Mouse (Mus musculus) midbrain, embryonic 14.5 days (tissue): ENCODE measurements around the gene Senp3. TPM values are rescaled to one million over a fixed set of nuclear protein-coding genes. Genes with fewer than 3 reads are reported as not detected.
"Not testable (repeated sequence)": the region's sequence is repeated elsewhere in the genome, so short reads cannot be mapped to it uniquely, and the experiment has no call there.

Source experiments
- ATAC-seq: fragments of 200-750 bp; cut with Nextera tagmentation; 2 replicates; pipeline ENCODE4 v1.8.0; 2017; ENCODE audit warnings: moderate number of reproducible peaks, moderate library complexity; ENCODE audit not compliant: low FRiP score, low TSS enrichment
- DNase-seq: peaks from one replicate; pipeline ENCODE4 v3.0.0-alpha.2; 2015
- H3K27ac ChIP-seq: fragments of 300-500 bp; sonication (generic); replicated peaks from 2 replicates; pipeline ENCODE4 v1.5.1; 2014; ENCODE audit warnings: mild to moderate bottlenecking, low read depth, low read length, moderate library complexity
- H3K27me3 ChIP-seq: fragments of 300-500 bp; sonication (generic); 2 replicates; pipeline ENCODE4 v1.6.1; 2014; ENCODE audit warnings: low read length, control low read depth, mixed read lengths; ENCODE audit not compliant: control insufficient read depth, insufficient read depth
- H3K36me3 ChIP-seq: fragments of 300-500 bp; sonication (generic); 2 replicates; pipeline ENCODE4 v1.6.1; 2014; ENCODE audit warnings: low read length, control low read depth; ENCODE audit not compliant: control insufficient read depth, insufficient read depth
- H3K4me1 ChIP-seq: fragments of 300-500 bp; sonication (generic); 2 replicates; pipeline ENCODE4 v1.6.1; 2014; ENCODE audit warnings: mild to moderate bottlenecking, antibody characterized with exemption, low read length, control low read depth; ENCODE audit not compliant: control insufficient read depth, insufficient read depth
- H3K4me2 ChIP-seq: fragments of 300-500 bp; sonication (generic); 2 replicates; pipeline ENCODE4 v1.6.1; 2014; ENCODE audit warnings: mild to moderate bottlenecking, low read length, moderate library complexity
- H3K4me3 ChIP-seq: fragments of 300-500 bp; sonication (generic); replicated peaks from 2 replicates; pipeline ENCODE4 v1.5.1; 2014; ENCODE audit warnings: low read depth, low read length
- H3K9ac ChIP-seq: fragments of 300-500 bp; sonication (generic); replicated peaks from 2 replicates; pipeline ENCODE4 v1.6.1; 2014; ENCODE audit warnings: mild to moderate bottlenecking, low read length, moderate library complexity
- H3K9me3 ChIP-seq: fragments of 300-500 bp; sonication (generic); 2 replicates; pipeline ENCODE4 v1.6.1; 2016; ENCODE audit warnings: low read length, control low read depth, mixed read lengths; ENCODE audit not compliant: control insufficient read depth
- WGBS: fragments of 180-500 bp; shearing (Covaris S2); extraction: QIAGEN DNeasy Blood & Tissue Kit; methylation state at CpG from one replicate; pipeline ENCODE4 v1.1.7; 2014; 5-methylcytosine and 5-hydroxymethylcytosine counted together
- polyA plus RNA-seq: library from polyadenylated mRNA; unstranded; fragments of >200 nt; fragmentation: Nextera tagmentation; extraction: Ambion mirVana; gene quantifications from 2 replicates; pipeline ENCODE4 v1.2.1, GENCODE M21; 2014

The Senp3 gene
- 93.3 and 103 TPM in 2 replicates for polyA plus RNA-seq

DNA sequence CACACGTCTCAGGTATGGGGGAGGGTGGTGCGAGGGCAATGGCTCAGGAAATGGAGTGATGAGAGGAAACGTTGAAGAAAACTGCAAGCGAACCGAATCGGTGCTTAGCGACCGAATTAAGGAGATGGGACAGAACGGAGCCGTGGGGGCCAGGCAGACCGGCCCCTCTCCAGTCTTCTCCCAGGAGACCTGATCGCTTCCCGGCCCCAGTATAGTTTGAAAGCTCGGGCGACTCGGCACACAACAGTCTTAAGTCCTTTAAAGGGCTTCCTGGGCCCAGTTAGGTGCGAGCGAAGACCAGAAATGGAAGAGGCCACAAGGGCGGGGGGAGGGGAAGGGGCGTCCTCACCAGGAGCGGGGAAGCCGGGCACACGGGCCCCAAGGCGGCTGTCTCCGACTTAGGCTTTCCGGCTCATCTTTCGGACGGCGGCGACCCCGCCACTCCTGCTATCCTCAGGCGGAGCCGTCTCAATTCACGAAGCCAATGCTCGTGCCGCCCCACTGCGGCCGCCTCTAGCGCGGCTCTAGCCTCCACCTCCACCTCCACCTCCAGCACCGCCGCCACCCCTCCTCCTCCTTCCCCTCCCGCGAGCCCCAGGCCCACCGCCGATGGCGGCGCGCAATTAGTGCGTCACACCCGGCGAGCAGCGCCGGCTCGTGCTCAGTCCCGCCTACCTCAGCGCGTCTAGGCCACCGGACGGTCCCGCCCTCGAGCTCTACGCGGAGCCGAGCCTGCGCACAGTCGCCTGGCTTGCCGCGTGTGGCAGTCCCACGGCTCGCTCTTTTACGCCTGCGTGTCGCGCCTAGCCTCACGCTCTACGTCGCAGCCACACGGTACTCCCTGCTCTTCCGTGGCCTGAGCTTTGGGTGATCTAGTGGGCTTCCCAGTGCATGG, at the start of gene Senp3:
Gene Senp3, minus strand, starts transcription at position 771 of the 895 bp plus-strand sequence.
- DNase-seq (peak; percentile 99), ATAC-seq (peak; percentile 95)
- under 1% methylated on average over 77 of the region's 80 CpGs for WGBS
- Histone ChIP-seq H3K4me2 (peak within 1 kb of the TSS; percentile 93), H3K9me3 (no peaks in the 10 kb centered on the region), H3K4me1 (peaks cover 18% of the 10 kb centered on the region), H3K27ac (peak within 1 kb of the TSS; percentile 86), H3K4me3 (peak within 1 kb of the TSS; percentile 82), H3K36me3 (peaks cover 30% of the 10 kb centered on the region), H3K27me3 (no peaks in the 10 kb centered on the region), H3K9ac (peak within 1 kb of the TSS; percentile 76)

DNA sequence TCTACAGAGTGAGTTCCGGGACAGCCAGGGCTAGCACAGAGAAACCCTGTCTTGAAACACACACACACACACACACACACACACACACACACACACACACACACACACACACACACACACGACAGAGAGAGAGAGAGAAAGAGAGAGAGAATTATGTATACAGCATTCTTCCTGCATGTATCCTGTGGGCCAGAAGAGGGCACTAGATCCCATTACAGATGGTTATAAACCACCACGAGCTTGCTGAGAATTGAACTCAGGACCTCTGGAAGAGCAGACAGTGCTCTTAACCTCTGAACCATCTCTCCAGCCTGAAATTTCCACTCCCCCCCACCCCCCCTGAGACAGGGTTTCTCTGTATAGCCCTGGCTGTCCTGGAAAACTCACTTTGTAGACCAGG, 49.5 kb upstream of the Senp3 start:
- not testable (repeated sequence) for H3K4me2 ChIP-seq, H3K9ac ChIP-seq, H3K9me3 ChIP-seq, DNase-seq, H3K27ac ChIP-seq, H3K4me3 ChIP-seq, H3K27me3 ChIP-seq, H3K4me1 ChIP-seq, ATAC-seq
- 71% methylated on average over 3 of the region's 3 CpGs for WGBS
- H3K36me3 ChIP-seq = peaks cover 34% of the 10 kb centered on the region

DNA sequence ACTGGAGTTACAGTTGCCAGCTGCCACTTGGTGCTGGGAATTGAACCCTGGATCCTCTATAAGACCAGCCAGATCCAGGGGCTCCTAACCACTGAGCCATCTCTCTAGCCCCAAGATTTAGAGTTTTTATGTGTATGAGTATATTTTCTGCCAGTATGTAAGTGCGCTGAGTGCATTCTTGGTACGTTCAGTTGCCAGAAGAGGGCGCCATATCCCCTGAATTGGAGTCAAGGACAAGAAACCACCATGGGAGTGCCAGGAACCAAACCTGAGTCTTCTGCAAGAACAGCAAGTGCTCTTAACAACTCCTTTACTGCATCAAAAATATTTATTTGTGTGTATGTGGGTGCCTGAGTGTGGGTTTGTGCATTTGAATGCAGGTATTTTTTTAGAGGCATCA, 47.2 kb upstream of the Senp3 start:
- WGBS = 16% methylated on average over 3 of the region's 3 CpGs
- Histone ChIP-seq H3K4me2 (no peak overlapping the region), H3K27ac (no peak overlapping the region), H3K4me1 (no peaks in the 10 kb centered on the region), H3K9ac (no peak overlapping the region), H3K27me3 (no peaks in the 10 kb centered on the region), H3K36me3 (peaks cover 11% of the 10 kb centered on the region), H3K9me3 (no peaks in the 10 kb centered on the region), H3K4me3 (no peak overlapping the region)
- DNase-seq (peak; percentile 61), ATAC-seq (no peak)

DNA sequence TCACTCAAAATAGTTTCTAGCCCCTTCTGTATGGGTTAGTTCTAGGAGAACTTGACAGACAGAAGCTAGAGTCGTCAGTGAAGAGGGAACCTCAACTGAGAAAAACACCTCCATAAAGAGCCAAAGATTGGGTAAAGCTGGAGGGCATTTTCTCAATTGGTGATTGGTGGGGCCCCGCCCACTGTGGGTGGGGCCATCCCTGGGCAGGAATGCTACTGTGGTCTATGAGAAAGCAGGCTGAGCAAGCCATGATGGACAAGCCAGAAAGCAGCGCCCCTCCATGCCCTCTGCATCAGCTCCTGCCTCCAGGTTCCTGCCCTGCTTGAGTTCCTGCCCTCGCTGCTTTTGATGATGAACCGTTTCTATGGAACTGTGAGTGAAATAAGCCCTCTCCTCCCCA, 44.1 kb upstream of the Senp3 start:
- no peaks in the 10 kb centered on the region for H3K9me3 ChIP-seq
- H3K4me1 ChIP-seq = no peaks in the 10 kb centered on the region
- H3K27me3 ChIP-seq = no peaks in the 10 kb centered on the region
- no peak overlapping the region for H3K4me3 ChIP-seq
- no peak overlapping the region for H3K9ac ChIP-seq
- DNase-seq (no peak), ATAC-seq (no peak)
- H3K36me3 ChIP-seq = no peaks in the 10 kb centered on the region
- no peak overlapping the region for H3K27ac ChIP-seq
- no peak overlapping the region for H3K4me2 ChIP-seq
- 36% methylated on average over 5 of the region's 5 CpGs for WGBS

DNA sequence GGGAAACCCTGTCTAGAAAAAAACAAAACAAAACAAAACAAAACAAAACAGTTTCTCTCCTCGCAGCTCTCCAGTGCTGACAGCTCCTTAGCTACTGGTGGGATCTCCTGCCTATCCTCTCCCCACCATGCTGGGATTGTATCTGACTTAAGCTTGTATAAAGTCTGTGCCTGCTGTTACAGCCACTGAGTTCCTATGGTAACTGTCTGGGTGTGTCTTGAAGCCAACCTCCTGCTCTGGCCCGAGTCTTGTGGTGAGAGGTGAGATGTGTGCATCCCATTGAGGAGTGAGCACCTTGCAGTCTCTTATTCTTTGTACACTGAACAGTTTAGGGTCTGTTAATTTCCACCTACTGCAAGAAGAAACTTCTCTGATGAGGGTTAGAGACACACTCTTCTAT, 41.2 kb upstream of the Senp3 start:
- no peaks in the 10 kb centered on the region for H3K4me1 ChIP-seq
- H3K9me3 ChIP-seq = no peaks in the 10 kb centered on the region
- no peak overlapping the region for H3K4me2 ChIP-seq
- no peak for ATAC-seq
- H3K36me3 ChIP-seq = no peaks in the 10 kb centered on the region
- no peak overlapping the region for H3K9ac ChIP-seq
- no peak overlapping the region for H3K4me3 ChIP-seq
- 51% methylated on average over 2 of the region's 2 CpGs for WGBS
- no peaks in the 10 kb centered on the region for H3K27me3 ChIP-seq
- H3K27ac ChIP-seq = no peak overlapping the region
- DNase-seq = no peak

DNA sequence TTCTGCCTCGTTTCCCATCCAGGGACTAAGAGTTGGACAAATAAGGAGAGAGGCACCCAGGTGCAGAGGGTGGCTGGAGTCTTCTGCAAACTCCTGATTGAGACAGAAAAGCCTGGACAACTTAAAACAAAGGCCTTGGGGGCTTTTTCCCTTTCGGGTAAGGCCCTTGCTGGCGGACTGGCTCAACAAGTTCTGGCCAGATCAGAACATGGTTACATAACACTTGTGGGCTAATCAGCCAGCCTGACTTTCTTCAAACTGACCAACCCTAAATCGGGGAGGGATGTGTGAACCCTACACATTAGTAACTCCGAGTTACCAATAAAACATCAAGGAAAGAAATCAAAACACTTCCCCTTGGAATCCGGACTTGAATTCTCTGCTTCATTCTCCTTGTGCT, 39.0 kb upstream of the Senp3 start:
- H3K9me3 ChIP-seq = no peaks in the 10 kb centered on the region
- no peaks in the 10 kb centered on the region for H3K36me3 ChIP-seq
- DNase-seq = no peak
- no peak for ATAC-seq
- H3K27me3 ChIP-seq = no peaks in the 10 kb centered on the region
- no peak overlapping the region for H3K4me3 ChIP-seq
- H3K4me2 ChIP-seq = no peak overlapping the region
- H3K4me1 ChIP-seq = no peaks in the 10 kb centered on the region
- no peak overlapping the region for H3K9ac ChIP-seq
- WGBS = 84% methylated on average over 6 of the region's 6 CpGs
- H3K27ac ChIP-seq = no peak overlapping the region

DNA sequence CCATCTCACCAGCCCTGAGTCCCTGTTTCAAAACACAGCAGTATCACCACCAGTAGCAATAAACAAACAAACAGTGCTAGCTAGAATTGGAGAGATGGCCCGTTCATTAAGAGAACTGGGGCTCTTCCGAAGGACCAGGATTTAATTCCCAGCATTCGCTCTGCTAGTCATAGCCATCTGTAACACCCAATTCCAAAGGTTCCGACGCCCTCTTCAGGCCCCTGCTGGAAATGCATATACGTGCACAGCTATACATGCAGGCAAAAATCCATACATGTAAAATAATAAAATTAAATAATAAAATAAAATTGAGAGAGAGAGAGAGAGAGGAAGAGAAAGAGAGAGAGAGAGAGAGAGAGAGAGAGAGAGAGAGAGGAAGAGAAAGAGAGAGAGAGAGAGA, 37.5 kb upstream of the Senp3 start:
- no peaks in the 10 kb centered on the region for H3K9me3 ChIP-seq
- ATAC-seq = no peak
- no peaks in the 10 kb centered on the region for H3K27me3 ChIP-seq
- H3K4me3 ChIP-seq = no peak overlapping the region
- no peaks in the 10 kb centered on the region for H3K36me3 ChIP-seq
- no peak overlapping the region for H3K4me2 ChIP-seq
- H3K27ac ChIP-seq = no peak overlapping the region
- no peak for DNase-seq
- H3K9ac ChIP-seq = no peak overlapping the region
- WGBS = 73% methylated on average over 6 of the region's 6 CpGs
- H3K4me1 ChIP-seq = no peaks in the 10 kb centered on the region

DNA sequence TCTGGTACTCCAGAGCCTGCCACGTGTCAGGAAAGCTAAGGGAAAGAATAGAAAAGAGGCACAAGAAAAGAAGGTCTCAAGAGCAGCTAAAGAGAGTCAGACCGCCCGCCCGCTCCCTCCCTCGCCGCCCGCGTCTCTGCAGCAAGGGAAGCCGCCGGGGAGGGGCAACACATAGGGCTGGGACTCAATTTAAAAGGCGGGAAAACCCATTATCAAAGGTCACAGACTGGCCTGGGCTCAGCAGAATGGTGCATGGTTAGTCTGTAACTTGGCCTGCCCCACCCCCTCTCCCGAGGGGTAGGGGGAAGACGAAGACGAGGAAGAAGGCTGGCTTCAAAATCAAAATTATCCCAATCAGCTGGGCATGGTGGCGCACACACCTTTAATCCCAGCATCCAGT, 36.8 kb upstream of the Senp3 start:
- no peak overlapping the region for H3K4me3 ChIP-seq
- H3K9me3 ChIP-seq = no peaks in the 10 kb centered on the region
- no peak overlapping the region for H3K9ac ChIP-seq
- ATAC-seq = no peak
- no peak overlapping the region for H3K4me2 ChIP-seq
- WGBS = 34% methylated on average over 15 of the region's 15 CpGs
- H3K36me3 ChIP-seq = no peaks in the 10 kb centered on the region
- DNase-seq = no peak
- H3K4me1 ChIP-seq = no peaks in the 10 kb centered on the region
- no peaks in the 10 kb centered on the region for H3K27me3 ChIP-seq
- H3K27ac ChIP-seq = no peak overlapping the region

DNA sequence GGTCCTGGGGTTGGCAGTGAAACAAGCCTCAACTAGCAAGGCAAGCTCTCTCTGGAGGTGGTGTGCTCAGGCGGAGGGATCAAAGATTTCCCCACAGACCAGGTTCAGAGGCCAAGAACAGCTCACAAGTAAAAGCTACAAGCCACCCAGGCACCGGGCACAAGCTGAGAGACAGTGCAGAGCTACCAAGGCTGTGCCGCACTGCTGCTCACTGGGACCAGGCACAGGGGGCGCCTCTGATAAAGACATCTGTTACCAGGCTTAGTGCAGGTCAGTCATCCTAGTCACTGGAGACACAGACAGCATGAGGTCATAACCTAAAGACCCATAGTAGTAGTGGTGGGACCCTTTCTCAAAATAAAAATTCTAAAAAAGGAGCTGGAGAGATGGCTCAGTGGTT, 35.1 kb upstream of the Senp3 start:
- Histone ChIP-seq H3K9ac (no peak overlapping the region), H3K4me2 (no peak overlapping the region), H3K36me3 (no peaks in the 10 kb centered on the region), H3K4me1 (no peaks in the 10 kb centered on the region), H3K4me3 (no peak overlapping the region), H3K27ac (no peak overlapping the region), H3K9me3 (no peaks in the 10 kb centered on the region), H3K27me3 (no peaks in the 10 kb centered on the region)
- WGBS = 60% methylated on average over 4 of the region's 4 CpGs
- DNase-seq (no peak), ATAC-seq (no peak)
